Mouse (Mus musculus): Measurements from ENCODE around the gene Ptges. TPM values are rescaled to one million over a fixed set of nuclear protein-coding genes. Genes with fewer than 3 reads are reported as not detected.

The Ptges gene
- polyA plus RNA-seq, 1 experiment from 2014 or later, result 9.0 TPM

DNA sequence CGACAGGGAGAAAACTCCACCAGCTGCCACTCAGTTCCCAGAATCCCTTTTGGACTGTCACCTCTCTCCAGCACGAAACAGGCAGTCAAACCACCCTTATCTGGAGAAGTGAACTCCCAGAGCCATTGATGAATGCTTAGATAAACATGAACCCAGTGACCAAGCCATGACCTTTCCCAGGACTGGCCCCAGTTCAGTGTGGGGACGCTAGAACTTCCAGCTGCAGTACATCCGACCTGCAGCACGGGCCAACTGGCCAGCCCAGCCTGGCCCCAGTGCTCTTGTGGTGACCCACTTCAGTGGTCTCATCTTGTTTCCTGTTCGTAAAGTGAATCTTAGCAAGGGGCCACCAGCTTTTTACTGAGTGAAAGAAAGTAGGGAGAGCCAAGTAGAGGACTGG is 36.3 kb downstream of the Ptges start:
- Histone ChIP-seq H3K36me3 (no peaks in the 10 kb centered on the region), H3K4me3 (replicated peaks) (no peak overlapping the region), H3K9ac (no peak overlapping the region), H3K27ac (no peak overlapping the region), H3K9me3 (no peaks in the 10 kb centered on the region), H3K27me3 (replicated peaks) (no peaks in the 10 kb centered on the region), H3K4me1 (0 out of 2 replicates have a peak, but pooled peaks cover 5% of the 10 kb centered on the region), H3K4me2 (no peak overlapping the region)
- ATAC-seq (ENCODE audit: insufficient read depth, low FRiP score, low read depth), result no peak
- 13% methylated on average over 6 of the region's 6 CpGs for WGBS

DNA sequence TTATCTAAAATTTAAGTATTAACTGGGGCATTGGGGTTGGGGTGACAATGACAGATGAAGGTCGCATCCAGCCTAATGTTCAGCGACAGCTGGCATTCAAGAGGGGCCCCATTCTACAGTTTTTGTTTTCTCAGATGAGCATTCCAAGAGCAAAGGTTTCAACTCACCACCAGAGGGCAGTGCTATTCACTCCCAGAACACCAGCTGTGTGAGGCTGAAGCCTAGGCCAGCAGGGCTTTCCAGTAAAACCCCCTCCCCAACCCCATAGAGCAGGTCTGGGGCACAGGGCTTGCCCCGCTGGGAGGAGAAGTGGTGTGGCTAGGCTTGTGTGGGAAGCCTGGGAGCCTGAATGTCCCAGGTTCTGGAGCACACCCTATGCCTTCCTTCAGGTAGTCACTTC is 38.7 kb downstream of the Ptges start:
- 0 out of 2 replicates have a peak, but pooled peaks have one; percentile 20 for ATAC-seq (ENCODE audit: insufficient read depth, low FRiP score, low read depth)
- H3K36me3 ChIP-seq, result no peaks in the 10 kb centered on the region
- H3K27ac ChIP-seq, result no peak overlapping the region
- H3K9me3 ChIP-seq, result no peaks in the 10 kb centered on the region
- H3K9ac ChIP-seq, result no peak overlapping the region
- no peaks in the 10 kb centered on the region for H3K27me3 ChIP-seq (replicated peaks)
- WGBS, result 5% methylated on average over 3 of the region's 3 CpGs
- H3K4me3 ChIP-seq (replicated peaks), result no peak overlapping the region
- no peaks in the 10 kb centered on the region for H3K4me1 ChIP-seq
- H3K4me2 ChIP-seq, result no peak overlapping the region

DNA sequence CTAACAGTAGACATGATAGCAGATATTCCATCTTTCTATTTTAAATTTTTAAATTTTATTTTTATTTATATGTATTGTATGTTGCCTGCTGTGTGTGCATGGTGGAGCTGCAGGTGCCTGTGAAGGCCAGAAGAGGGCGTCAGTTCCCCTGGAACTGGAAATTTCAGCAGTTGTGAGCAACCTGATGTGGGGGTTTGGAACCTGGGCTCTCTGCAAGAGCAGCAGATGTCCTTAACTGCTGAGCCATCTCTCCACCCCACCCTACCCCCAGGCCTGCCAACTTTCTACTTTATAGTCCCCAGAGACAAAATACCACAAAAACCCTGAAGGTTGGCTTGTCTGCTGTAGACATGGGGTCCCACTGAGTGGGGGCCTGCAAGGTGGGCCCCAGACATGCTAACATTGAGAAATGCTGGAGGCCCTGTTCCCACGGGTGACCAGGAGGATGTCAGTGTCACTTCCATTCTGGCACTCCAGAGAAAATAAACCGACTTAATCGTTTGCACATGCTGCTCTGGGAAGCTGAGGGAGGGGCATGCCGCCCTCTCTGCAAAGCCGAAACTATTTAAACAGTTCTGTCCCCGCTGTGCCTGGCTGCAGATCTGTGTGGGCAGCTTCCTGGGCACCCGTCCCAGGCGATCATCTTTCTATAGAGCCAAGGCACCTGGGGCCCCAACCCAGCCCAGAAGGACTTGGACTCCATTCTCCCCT is 44.1 kb downstream of the Ptges start:
- no peak overlapping the region for H3K4me2 ChIP-seq
- H3K9ac ChIP-seq, result no peak overlapping the region
- H3K9me3 ChIP-seq, result no peaks in the 10 kb centered on the region
- H3K27me3 ChIP-seq (replicated peaks), result no peaks in the 10 kb centered on the region
- WGBS, result 29% methylated on average over 9 of the region's 9 CpGs
- no peaks in the 10 kb centered on the region for H3K36me3 ChIP-seq
- no peak overlapping the region for H3K4me3 ChIP-seq (replicated peaks)
- ATAC-seq (ENCODE audit: insufficient read depth, low FRiP score, low read depth), result no peak
- H3K27ac ChIP-seq, result no peak overlapping the region
- 0 out of 2 replicates have a peak, but pooled peaks cover 6% of the 10 kb centered on the region for H3K4me1 ChIP-seq

DNA sequence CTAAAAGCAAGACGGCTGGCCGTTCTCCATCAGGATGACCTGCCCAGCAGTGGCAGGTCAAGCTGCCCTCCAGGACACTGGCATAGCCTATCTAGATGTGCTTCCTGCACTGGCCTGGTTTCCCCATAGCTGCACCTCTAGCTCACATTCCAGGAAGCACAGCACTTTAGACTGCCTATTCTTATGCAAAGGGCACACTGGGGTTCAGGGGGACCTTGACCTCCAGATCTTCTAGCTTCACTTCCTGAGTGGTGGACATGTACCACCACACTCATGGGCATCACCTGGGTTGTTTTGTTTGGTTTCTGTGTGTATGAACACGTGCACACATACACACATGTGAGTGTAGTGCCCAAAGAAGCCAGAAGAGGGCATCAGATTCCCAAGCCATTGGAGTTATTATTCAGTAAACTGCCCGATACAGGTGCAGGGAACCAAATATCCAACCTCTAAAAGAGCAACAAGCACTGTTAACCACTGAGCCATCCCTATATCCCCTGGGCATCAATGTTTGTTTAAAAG is 44.8 kb downstream of the Ptges start:
- WGBS, result 94% methylated on average over 4 of the region's 4 CpGs
- Histone ChIP-seq H3K4me3 (replicated peaks) (no peak overlapping the region), H3K27ac (no peak overlapping the region), H3K9ac (no peak overlapping the region), H3K4me2 (no peak overlapping the region), H3K9me3 (no peaks in the 10 kb centered on the region), H3K4me1 (0 out of 2 replicates have a peak, but pooled peaks cover 6% of the 10 kb centered on the region), H3K36me3 (no peaks in the 10 kb centered on the region), H3K27me3 (replicated peaks) (no peaks in the 10 kb centered on the region)
- no peak for ATAC-seq (ENCODE audit: insufficient read depth, low FRiP score, low read depth)

DNA sequence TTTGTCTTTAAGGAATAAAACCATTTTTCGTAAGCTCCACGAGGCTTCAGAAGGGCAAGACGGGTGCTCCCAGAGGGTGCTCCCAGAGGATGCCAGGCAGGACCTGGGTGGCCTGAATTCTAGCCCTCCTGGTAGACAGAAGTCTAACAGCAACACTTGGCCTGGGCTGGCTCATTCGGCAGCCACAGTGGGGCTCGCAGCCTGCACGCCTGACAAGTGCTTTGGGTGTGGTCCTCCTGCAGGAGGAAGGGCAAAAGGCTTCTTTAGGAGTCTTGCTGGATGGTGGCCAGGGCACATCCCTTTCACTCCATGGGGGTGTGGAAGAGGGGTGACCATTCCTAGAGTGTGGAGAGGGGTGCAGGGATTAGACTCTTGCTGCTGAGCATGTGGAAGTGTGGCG is 48.4 kb downstream of the Ptges start:
- Histone ChIP-seq H3K27ac (no peak overlapping the region), H3K36me3 (no peaks in the 10 kb centered on the region), H3K9ac (no peak overlapping the region), H3K27me3 (replicated peaks) (no peaks in the 10 kb centered on the region), H3K4me3 (replicated peaks) (no peak overlapping the region), H3K4me2 (no peak overlapping the region), H3K9me3 (no peaks in the 10 kb centered on the region), H3K4me1 (0 out of 2 replicates have a peak, but pooled peaks cover 8% of the 10 kb centered on the region)
- ATAC-seq (ENCODE audit: insufficient read depth, low FRiP score, low read depth), result no peak
- WGBS, result 73% methylated on average over 7 of the region's 7 CpGs

DNA sequence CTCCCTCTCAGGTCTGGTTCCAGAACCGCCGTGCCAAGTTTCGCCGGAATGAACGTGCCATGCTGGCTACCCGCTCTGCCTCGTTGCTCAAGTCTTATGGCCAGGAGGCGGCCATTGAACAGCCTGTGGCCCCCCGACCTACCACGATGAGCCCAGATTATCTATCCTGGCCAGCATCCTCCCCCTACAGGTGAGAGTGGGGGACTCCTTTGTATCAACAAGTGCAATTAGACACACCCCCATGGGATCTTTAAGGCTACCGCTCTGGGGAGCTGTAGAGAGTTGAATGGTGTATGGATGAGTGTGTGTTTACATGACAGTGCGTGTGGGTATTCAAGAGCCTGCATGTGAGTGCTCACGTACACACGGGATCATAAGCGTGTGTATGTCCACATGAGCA is 50.2 kb downstream of the Ptges start:
- WGBS, result 87% methylated on average over 15 of the region's 15 CpGs
- no peak overlapping the region for H3K27ac ChIP-seq

DNA sequence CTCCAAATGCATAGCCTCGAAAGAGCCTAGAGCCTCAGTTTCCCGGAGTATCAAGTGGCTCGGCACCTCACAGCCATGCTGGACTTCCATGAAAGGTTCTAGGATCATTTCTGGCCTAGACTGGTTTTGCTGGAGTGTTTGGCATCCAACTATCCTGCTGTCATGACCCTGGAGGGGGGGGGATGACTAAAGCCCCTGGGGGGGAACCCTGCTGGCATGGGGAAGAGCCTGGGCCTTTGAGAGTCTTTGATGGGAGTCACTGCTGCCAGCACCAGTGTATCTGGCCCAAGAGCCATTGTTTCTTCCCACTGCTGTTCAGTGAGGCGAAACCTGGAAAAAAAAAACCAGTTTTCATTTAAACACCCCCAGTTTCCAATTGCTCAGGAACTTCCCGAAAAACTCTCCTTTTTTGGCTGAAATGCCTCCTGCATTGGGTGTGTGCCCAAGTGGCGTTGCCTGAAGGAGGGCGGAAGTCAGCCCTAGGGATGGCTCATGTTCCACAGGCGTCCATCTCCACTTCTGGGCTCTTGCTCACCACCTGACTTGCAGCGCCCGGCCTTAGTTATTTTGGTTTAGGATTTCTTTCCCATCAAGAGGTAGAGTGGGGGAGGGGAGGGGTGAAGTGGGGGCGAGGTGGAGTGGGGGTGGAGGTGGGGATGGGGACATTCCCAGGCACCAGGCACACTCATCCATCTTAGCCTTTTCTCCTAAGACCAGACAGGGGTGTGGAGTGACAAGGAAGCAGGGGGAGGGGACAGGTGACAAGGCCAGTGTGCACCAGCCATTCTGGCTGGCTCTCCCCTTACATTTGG is 53.8 kb downstream of the Ptges start:
- Histone ChIP-seq H3K27me3 (replicated peaks) (no peaks in the 10 kb centered on the region), H3K4me3 (replicated peaks) (no peak overlapping the region), H3K9me3 (no peaks in the 10 kb centered on the region), H3K36me3 (no peaks in the 10 kb centered on the region), H3K27ac (no peak overlapping the region), H3K4me1 (0 out of 2 replicates have a peak, but pooled peaks cover 13% of the 10 kb centered on the region), H3K9ac (no peak overlapping the region), H3K4me2 (no peak overlapping the region)
- no peak for ATAC-seq (ENCODE audit: insufficient read depth, low FRiP score, low read depth)
- WGBS, result 52% methylated on average over 11 of the region's 11 CpGs

More for the DNA sequence above, 50.2 kb downstream of the Ptges start:
- H3K9me3 ChIP-seq, result no peaks in the 10 kb centered on the region
- H3K4me1 ChIP-seq, result 0 out of 2 replicates have a peak, but pooled peaks cover 9% of the 10 kb centered on the region
- H3K27me3 ChIP-seq (replicated peaks), result no peaks in the 10 kb centered on the region
- H3K4me3 ChIP-seq (replicated peaks), result no peak overlapping the region
- no peaks in the 10 kb centered on the region for H3K36me3 ChIP-seq
- H3K4me2 ChIP-seq, result no peak overlapping the region
- no peak overlapping the region for H3K9ac ChIP-seq
- no peak for ATAC-seq (ENCODE audit: insufficient read depth, low FRiP score, low read depth)

DNA sequence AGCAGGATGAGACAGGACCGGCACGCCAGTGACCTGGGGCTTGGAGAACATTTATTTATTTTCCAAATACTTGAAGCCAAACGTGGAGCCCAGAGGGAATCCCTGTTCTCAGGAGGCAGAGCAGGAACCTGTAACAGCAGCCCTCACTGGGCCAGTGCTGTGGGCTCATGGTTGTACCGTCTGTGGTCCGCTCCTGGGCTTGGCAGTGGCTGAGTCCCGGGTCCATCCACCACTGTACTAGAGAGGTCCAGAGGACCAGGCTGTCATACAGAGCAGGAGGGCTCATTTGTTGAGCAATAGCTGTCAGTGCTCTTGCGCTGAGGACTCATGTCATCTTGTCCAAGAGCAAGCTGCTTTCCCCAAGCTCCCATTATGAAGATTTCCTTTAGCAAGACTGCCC is 54.6 kb downstream of the Ptges start:
- Histone ChIP-seq H3K4me1 (0 out of 2 replicates have a peak, but pooled peaks cover 13% of the 10 kb centered on the region), H3K4me2 (no peak overlapping the region), H3K27ac (no peak overlapping the region), H3K9me3 (no peaks in the 10 kb centered on the region), H3K4me3 (replicated peaks) (no peak overlapping the region), H3K27me3 (replicated peaks) (no peaks in the 10 kb centered on the region), H3K9ac (no peak overlapping the region), H3K36me3 (no peaks in the 10 kb centered on the region)
- no peak for ATAC-seq (ENCODE audit: insufficient read depth, low FRiP score, low read depth)
- 69% methylated on average over 7 of the region's 7 CpGs for WGBS

DNA sequence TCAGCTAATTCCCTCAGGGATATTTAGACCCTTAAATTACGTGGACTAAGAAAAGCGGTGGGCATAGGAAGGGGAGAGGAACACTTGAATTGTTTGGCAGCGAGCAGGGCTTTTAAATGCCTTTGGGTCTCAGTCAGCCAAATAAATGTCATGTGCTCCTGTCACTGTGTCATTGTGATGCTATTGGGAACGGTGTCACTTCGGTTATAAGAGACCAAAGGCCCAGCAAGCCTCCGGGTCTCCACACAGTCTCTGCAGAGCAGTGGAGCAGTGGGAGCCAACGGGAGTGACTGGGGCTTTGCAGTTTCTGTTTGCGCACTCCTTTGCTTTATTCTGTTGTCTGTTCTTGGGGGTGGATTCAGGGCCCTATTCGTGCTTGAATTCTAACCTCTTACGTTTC is 55.2 kb downstream of the Ptges start:
- no peaks in the 10 kb centered on the region for H3K36me3 ChIP-seq
- H3K27ac ChIP-seq, result no peak overlapping the region
- H3K4me3 ChIP-seq (replicated peaks), result no peak overlapping the region
- H3K9ac ChIP-seq, result no peak overlapping the region
- H3K9me3 ChIP-seq, result no peaks in the 10 kb centered on the region
- no peaks in the 10 kb centered on the region for H3K27me3 ChIP-seq (replicated peaks)
- WGBS, result 50% methylated on average over 10 of the region's 10 CpGs
- no peak for ATAC-seq (ENCODE audit: insufficient read depth, low FRiP score, low read depth)
- H3K4me2 ChIP-seq, result no peak overlapping the region
- H3K4me1 ChIP-seq, result 0 out of 2 replicates have a peak, but pooled peaks cover 13% of the 10 kb centered on the region

DNA sequence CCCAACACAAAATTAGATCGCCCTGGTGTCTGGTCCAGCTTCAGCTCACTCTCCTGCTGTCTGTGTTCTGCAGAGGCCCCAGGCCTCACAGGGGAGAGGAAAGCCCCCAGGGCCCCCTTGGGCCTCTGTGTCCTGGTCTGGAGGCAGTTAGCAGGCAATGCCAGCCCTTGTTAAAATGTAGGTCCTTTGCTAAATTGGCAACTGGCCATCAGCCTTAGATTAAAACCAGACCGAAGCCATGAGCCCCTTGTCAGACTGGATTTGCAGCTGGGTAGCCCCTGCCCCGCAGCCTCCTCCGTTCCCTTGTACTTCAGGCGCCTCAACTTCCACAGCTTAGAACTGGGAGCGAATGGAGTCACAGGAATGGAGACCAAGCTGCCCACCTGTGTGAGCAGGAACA is 57.0 kb downstream of the Ptges start:
- no peak overlapping the region for H3K4me2 ChIP-seq
- H3K27me3 ChIP-seq (replicated peaks), result no peaks in the 10 kb centered on the region
- H3K9me3 ChIP-seq, result no peaks in the 10 kb centered on the region
- H3K36me3 ChIP-seq, result no peaks in the 10 kb centered on the region
- H3K4me3 ChIP-seq (replicated peaks), result no peak overlapping the region
- no peak overlapping the region for H3K27ac ChIP-seq
- 68% methylated on average over 6 of the region's 6 CpGs for WGBS
- H3K9ac ChIP-seq, result no peak overlapping the region
- H3K4me1 ChIP-seq, result 0 out of 2 replicates have a peak, but pooled peaks cover 13% of the 10 kb centered on the region
- ATAC-seq (ENCODE audit: insufficient read depth, low FRiP score, low read depth), result no peak

DNA sequence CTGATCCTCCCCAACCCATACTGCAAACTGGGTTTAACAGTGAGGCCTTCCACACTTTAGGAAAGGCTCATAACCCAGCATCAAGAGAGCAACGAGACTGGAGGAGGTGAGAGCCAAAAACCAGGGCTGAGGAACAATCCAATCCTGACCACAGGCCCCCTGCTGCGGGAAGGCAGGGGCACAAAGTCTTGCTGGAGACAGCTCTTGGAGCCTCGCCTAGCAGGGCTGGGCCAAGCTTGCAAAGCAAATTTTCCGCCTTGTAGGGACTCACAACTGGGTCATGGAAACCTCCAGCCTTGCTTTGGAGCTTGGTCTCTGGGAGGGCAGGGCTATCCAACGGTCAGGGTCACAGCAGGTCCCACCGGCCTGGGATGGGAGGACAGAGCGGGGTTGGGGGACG is 58.8 kb downstream of the Ptges start:
- 0 out of 2 replicates have a peak, but pooled peaks cover 7% of the 10 kb centered on the region for H3K4me1 ChIP-seq
- no peaks in the 10 kb centered on the region for H3K9me3 ChIP-seq
- 0 out of 2 replicates have a peak, but pooled peaks cover 3% of the 10 kb centered on the region for H3K27me3 ChIP-seq (replicated peaks)
- no peak overlapping the region for H3K4me2 ChIP-seq
- no peak overlapping the region for H3K4me3 ChIP-seq (replicated peaks)
- H3K9ac ChIP-seq, result no peak overlapping the region
- no peak for ATAC-seq (ENCODE audit: insufficient read depth, low FRiP score, low read depth)
- WGBS, result 74% methylated on average over 8 of the region's 8 CpGs
- H3K27ac ChIP-seq, result no peak overlapping the region
- H3K36me3 ChIP-seq, result no peaks in the 10 kb centered on the region

DNA sequence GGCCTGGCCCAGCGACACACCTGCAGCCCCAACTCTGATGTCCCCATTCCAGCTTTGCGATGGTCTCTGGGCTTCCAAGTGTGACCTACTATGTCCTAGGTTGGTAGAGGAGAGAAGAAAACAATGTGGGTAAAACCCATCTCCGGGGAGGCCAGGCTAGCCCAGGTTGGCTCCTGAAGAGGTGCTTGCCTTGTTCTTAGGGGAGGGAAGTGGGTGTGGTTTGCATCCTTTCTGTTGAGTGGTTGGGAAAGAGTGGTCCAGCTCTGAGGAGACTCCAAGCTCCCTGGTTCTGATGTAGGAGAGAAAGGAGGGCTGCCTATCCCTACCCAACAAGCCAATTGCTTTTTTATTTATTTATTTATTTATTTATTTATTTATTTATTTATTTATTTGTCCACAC is 64.2 kb downstream of the Ptges start:
- peak overlapping the region; percentile 73 for H3K4me2 ChIP-seq
- WGBS, result 40% methylated on average over 3 of the region's 3 CpGs
- peaks cover 18% of the 10 kb centered on the region for H3K27me3 ChIP-seq (replicated peaks)
- H3K4me3 ChIP-seq (replicated peaks), result no peak overlapping the region
- H3K9me3 ChIP-seq, result no peaks in the 10 kb centered on the region
- H3K36me3 ChIP-seq, result no peaks in the 10 kb centered on the region
- no peak overlapping the region for H3K9ac ChIP-seq
- no peak overlapping the region for H3K27ac ChIP-seq
- H3K4me1 ChIP-seq, result peaks cover 14% of the 10 kb centered on the region
- no peak for ATAC-seq (ENCODE audit: insufficient read depth, low FRiP score, low read depth)
